Mouse (Mus musculus): ENCODE results near the gene Dnah9.

The Dnah9 gene

GRCm38 (mm10) chr11:65788154-65788553 is 380.2 kb downstream of the Dnah9 start, which contains the start of gene Map2k4:
TSS of gene Map2k4 (minus strand) at chr11:65788297.
- peak; percentile 96 for DNase-seq

DNA sequence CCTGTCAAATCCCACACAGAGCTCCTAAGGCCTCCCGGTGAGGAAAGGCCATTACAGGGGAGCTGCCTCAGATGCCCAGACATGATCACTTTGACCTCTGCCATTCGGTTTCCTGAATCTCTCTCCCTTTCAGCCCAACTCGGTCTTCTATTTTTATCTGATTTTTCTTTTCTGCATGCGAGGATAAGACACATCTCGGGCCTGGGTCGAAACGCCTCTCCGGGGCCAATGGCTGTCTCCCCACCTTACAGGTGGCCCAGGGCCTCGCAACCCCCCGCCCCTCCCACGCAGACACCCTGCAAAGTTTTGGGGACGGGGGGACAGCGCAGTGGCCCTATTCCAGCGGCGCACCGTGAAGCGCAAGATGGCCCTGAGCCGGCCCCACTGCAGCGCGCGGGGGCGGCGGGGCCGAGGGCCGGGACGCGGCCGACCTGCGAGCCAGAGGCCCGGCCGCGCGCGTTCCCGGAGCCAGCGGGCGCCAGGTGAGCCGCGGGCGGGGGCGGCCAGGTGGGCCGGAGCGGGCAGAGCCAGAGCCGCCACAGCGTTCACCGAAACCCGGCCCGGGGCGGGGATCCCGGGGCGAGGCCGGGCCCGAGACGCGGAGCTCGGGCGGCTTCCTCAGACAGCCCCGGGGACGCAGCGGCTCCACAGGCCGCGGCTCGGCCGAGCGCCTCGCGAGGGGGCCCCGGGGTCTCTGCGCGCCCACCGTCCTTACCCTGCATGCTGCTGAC is 380.8 kb downstream of the Dnah9 start:
- peak; percentile 60 for DNase-seq

DNA sequence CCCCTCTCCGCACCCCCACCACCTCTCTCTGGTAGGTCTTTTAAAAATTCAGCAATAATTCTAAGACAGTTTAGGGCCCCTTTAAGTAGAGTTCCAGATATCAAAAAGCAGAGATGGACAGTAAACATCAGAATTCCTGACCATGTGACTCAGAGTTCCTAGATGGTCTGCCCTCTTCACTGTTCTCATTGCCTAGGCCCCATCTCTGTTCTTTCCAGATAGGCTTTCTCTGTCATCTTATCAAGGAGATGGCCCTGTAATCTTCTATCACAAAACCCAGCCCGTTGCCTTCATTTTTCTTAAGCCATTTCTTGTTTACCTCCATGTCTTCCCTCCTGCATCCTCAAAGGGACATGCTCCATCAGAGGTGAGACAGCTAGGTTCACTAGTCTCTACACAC is 382.2 kb downstream of the Dnah9 start:
- DNase-seq = no peak

- no peak for DNase-seq
Observed at GRCm38 (mm10) chr11:65781596-65781995, 386.8 kb downstream of the Dnah9 start.

Measured in thymus, postnatal 14 days (tissue).